Mouse (Mus musculus) effector memory CD4-positive, alpha-beta T cell, adult 5 months (primary cell): Measurements from ENCODE around the gene Drg2. TPM values are rescaled to one million over a fixed set of nuclear protein-coding genes. Genes with fewer than 3 reads are reported as not detected.

Source experiments
- polyA plus RNA-seq: library from polyadenylated mRNA; unstranded; fragments of 100-300 nt; shearing (Covaris generic); gene quantifications from one replicate; pipeline ENCODE4 v1.2.1, GENCODE M21; 2017

The Drg2 gene
- 37.4 TPM for polyA plus RNA-seq

GRCm38 (mm10) chr11:60454080-60454744 lies at the start of gene Drg2:
Gene Drg2 (plus strand): TSS chr11:60454591.

GRCm38 (mm10) chr11:60416963-60417716 lies 37.3 kb upstream of the Drg2 start, which contains the start of gene Gid4:
Gene Gid4 (plus strand): TSS chr11:60417145.

GRCm38 (mm10) chr11:60417717-60418472 lies 36.5 kb upstream of the Drg2 start, which contains the start of gene Atpaf2:
Gene Atpaf2 (minus strand): TSS chr11:60418457.

GRCm38 (mm10) chr11:60469039-60469438 lies 14.6 kb downstream of the Drg2 start, which contains the start of gene Myo15:
Gene Myo15 (plus strand): TSS chr11:60469339.

Other genes with a start within 250 kb of the Drg2 start
- gene Srebf1, start 232.0 kb upstream of the Drg2 start, polyA plus RNA-seq: 52.8 TPM
- 26.3 TPM for gene Tom1l2, start 101.7 kb upstream of the Drg2 start, polyA plus RNA-seq
- 0.26 TPM for gene Drc3, start 101.3 kb upstream of the Drg2 start, polyA plus RNA-seq
- 13.5 TPM for gene Gid4, start 37.4 kb upstream of the Drg2 start, polyA plus RNA-seq
- gene Atpaf2, start 36.1 kb upstream of the Drg2 start, polyA plus RNA-seq: 27.1 TPM
- not detected for gene Myo15, start 14.7 kb downstream of the Drg2 start, polyA plus RNA-seq
- 46.0 TPM for gene Alkbh5, start 81.8 kb downstream of the Drg2 start, polyA plus RNA-seq
- 30.8 TPM for gene Llgl1, start 245.1 kb downstream of the Drg2 start, polyA plus RNA-seq